Mouse (Mus musculus) liver, embryonic 12.5 days (tissue): ENCODE measurements around the gene Edc3. TPM values are rescaled to one million over a fixed set of nuclear protein-coding genes. Genes with fewer than 3 reads are reported as not detected.

Experiments used
- ATAC-seq: fragments of 200-750 bp; cut with Nextera tagmentation; 2 replicates; pipeline ENCODE4 v1.8.0; 2017; ENCODE audit warnings: moderate number of reproducible peaks, mild to moderate bottlenecking, moderate library complexity
- H3K27ac ChIP-seq: fragments of 300-500 bp; sonication (generic); 2 replicates; pipeline ENCODE4 v1.5.1; 2016; ENCODE audit warnings: mild to moderate bottlenecking
- H3K27me3 ChIP-seq: fragments of 300-500 bp; sonication (generic); replicated peaks from 2 replicates; pipeline ENCODE4 v1.6.1; 2016; ENCODE audit warnings: mild to moderate bottlenecking, moderate library complexity
- H3K36me3 ChIP-seq: fragments of 300-500 bp; sonication (generic); 2 replicates; pipeline ENCODE4 v1.6.1; 2016; ENCODE audit warnings: mild to moderate bottlenecking, moderate library complexity
- H3K4me1 ChIP-seq: fragments of 300-500 bp; sonication (generic); 2 replicates; pipeline ENCODE4 v1.6.1; 2016
- H3K4me2 ChIP-seq: fragments of 300-500 bp; sonication (generic); 2 replicates; pipeline ENCODE4 v1.6.1; 2016; ENCODE audit warnings: mild to moderate bottlenecking, moderate library complexity
- H3K4me3 ChIP-seq: fragments of 300-500 bp; sonication (generic); 2 replicates; pipeline ENCODE4 v1.5.1; 2016; ENCODE audit warnings: mild to moderate bottlenecking, moderate library complexity
- H3K9ac ChIP-seq: fragments of 300-500 bp; sonication (generic); 2 replicates; pipeline ENCODE4 v1.6.1; 2016; ENCODE audit warnings: mild to moderate bottlenecking, moderate library complexity
- H3K9me3 ChIP-seq: fragments of 300-500 bp; sonication (generic); replicated peaks from 2 replicates; pipeline ENCODE4 v1.6.1; 2016; ENCODE audit warnings: mild to moderate bottlenecking, moderate library complexity
- WGBS: fragments of 180-500 bp; shearing (Covaris S2); methylation state at CpG from one replicate; pipeline ENCODE4 v1.1.7; 2016; ENCODE audit not compliant: insufficient replicate concordance; 5-methylcytosine and 5-hydroxymethylcytosine counted together
- polyA plus RNA-seq: library from polyadenylated mRNA; unstranded; fragments of >200 nt; fragmentation: Nextera tagmentation; extraction: Ambion mirVana; gene quantifications from 2 replicates; pipeline ENCODE4 v1.2.1, GENCODE M21; 2016

The Edc3 gene
- polyA plus RNA-seq = 21.2 and 22.2 TPM in 2 replicates

DNA sequence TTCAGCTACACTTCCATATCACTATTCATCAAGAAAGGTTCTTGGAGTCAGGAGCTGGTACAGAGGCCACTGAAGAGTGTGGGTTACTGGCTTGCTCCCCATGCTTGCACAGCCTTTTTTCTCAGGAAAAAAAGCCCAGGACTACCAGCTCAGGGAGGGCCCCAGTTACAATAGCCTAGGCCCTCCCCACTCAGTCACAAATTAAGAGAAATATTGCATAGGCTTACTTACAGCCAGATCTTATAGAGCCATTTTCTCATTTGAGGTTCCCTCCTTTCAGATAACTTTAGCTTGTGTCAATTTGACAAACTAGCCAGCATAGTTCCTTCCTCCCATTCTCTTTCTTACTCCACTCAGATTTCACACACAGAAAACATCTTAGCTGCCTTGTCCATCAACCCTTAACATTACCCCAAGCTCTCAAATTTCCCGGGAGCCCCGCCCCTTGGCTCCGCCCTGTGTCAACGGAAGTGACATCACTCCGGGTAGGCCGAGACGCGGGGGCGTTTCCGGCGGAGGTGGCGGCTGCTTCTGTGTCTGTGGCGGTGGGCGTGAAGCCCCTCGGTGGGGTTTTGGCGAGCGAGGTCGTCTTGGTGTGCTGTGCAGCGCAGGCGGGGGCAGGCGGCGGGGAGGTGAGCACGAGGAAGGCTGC lies at the start of gene Edc3:
Gene Edc3 (plus strand): TSS at position 473 of the 652 bp plus-strand sequence.
- peak within 1 kb of the TSS; percentile 87 for H3K4me2 ChIP-seq
- WGBS = under 1% methylated on average over 23 of the region's 23 CpGs
- H3K9ac ChIP-seq = peak within 1 kb of the TSS; percentile 88
- H3K4me3 ChIP-seq = peak within 1 kb of the TSS; percentile 97
- peak within 1 kb of the TSS; percentile 89 for H3K27ac ChIP-seq
- H3K36me3 ChIP-seq = peaks cover 22% of the 10 kb centered on the region
- H3K9me3 ChIP-seq = peaks cover 6% of the 10 kb centered on the region
- H3K4me1 ChIP-seq = peaks cover 29% of the 10 kb centered on the region
- peak; percentile 88 for ATAC-seq
- peaks cover 2% of the 10 kb centered on the region; the same call in 1 of the 2 replicates for H3K27me3 ChIP-seq

GRCm38 (mm10) chr9:57658970-57659369 lies 49.4 kb upstream of the Edc3 start:
- H3K36me3 ChIP-seq = no peaks in the 10 kb centered on the region
- no peak for ATAC-seq
- no peak overlapping the region for H3K27ac ChIP-seq
- no peak overlapping the region for H3K4me2 ChIP-seq
- H3K9me3 ChIP-seq = no peaks in the 10 kb centered on the region
- 71% methylated on average over 4 of the region's 4 CpGs for WGBS
- H3K4me1 ChIP-seq = peaks cover 33% of the 10 kb centered on the region
- no peak overlapping the region for H3K9ac ChIP-seq
- no peak overlapping the region for H3K4me3 ChIP-seq
- no peaks in the 10 kb centered on the region for H3K27me3 ChIP-seq

GRCm38 (mm10) chr9:57659774-57660173 lies 48.6 kb upstream of the Edc3 start:
- H3K36me3 ChIP-seq = no peaks in the 10 kb centered on the region
- 0 out of 2 replicates have a peak overlapping the region, but pooled peaks have one; percentile 29 for H3K4me2 ChIP-seq
- ATAC-seq = peak; percentile 66
- H3K9me3 ChIP-seq = no peaks in the 10 kb centered on the region
- H3K4me1 ChIP-seq = peaks cover 33% of the 10 kb centered on the region
- H3K4me3 ChIP-seq = no peak overlapping the region
- H3K9ac ChIP-seq = no peak overlapping the region
- H3K27ac ChIP-seq = 0 out of 2 replicates have a peak overlapping the region, but pooled peaks have one; percentile 65
- 22% methylated on average over 4 of the region's 4 CpGs for WGBS
- H3K27me3 ChIP-seq = no peaks in the 10 kb centered on the region

- no peaks in the 10 kb centered on the region for H3K36me3 ChIP-seq
- H3K4me1 ChIP-seq = peaks cover 28% of the 10 kb centered on the region
- H3K4me2 ChIP-seq = peak overlapping the region; percentile 29
- 27% methylated on average over 6 of the region's 6 CpGs for WGBS
- peak; percentile 83 for ATAC-seq
- H3K9me3 ChIP-seq = no peaks in the 10 kb centered on the region
- no peaks in the 10 kb centered on the region for H3K27me3 ChIP-seq
- H3K9ac ChIP-seq = peak overlapping the region; percentile 12; the same call in 1 of the 2 replicates
- no peak overlapping the region for H3K4me3 ChIP-seq
- peak overlapping the region; percentile 65 for H3K27ac ChIP-seq
Observed at GRCm38 (mm10) chr9:57660501-57660900, 47.8 kb upstream of the Edc3 start.

GRCm38 (mm10) chr9:57661552-57661951 lies 46.8 kb upstream of the Edc3 start:
- Histone ChIP-seq H3K27ac (no peak overlapping the region), H3K4me1 (peaks cover 20% of the 10 kb centered on the region), H3K27me3 (0 out of 2 replicates have a peak, but pooled peaks cover 1% of the 10 kb centered on the region), H3K9me3 (no peaks in the 10 kb centered on the region), H3K4me3 (no peak overlapping the region), H3K4me2 (no peak overlapping the region), H3K36me3 (no peaks in the 10 kb centered on the region), H3K9ac (no peak overlapping the region)
- 40% methylated on average over 3 of the region's 3 CpGs for WGBS
- no peak for ATAC-seq

GRCm38 (mm10) chr9:57664616-57665015 lies 43.7 kb upstream of the Edc3 start:
- WGBS = 57% methylated on average over 7 of the region's 7 CpGs
- Histone ChIP-seq H3K36me3 (no peaks in the 10 kb centered on the region), H3K9me3 (no peaks in the 10 kb centered on the region), H3K27ac (no peak overlapping the region), H3K4me1 (peaks cover 30% of the 10 kb centered on the region), H3K4me2 (no peak overlapping the region), H3K4me3 (no peak overlapping the region), H3K27me3 (0 out of 2 replicates have a peak, but pooled peaks cover 5% of the 10 kb centered on the region), H3K9ac (no peak overlapping the region)
- ATAC-seq = no peak

DNA sequence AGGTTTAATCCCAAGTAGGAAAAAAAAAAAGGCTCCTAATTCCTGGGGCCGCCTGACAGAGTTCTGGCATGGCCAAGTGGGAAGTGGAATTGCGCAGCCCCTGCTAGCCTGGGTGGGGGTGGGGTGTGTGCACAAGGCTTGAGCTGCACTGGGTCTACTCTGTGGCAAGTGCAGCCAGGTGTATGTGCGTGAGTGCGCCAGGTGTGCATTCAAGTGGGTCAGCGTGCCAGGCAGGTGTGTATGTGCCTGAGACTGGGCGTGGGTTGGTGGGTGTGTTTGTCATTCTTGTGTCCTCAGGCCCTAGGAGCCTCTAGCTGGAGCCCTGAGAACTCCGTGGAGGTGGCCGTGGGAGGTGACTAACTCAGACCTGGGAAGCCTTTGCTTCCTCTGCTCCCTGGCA lies 41.8 kb upstream of the Edc3 start:
- 73% methylated on average over 8 of the region's 8 CpGs for WGBS
- Histone ChIP-seq H3K27me3 (0 out of 2 replicates have a peak, but pooled peaks cover 5% of the 10 kb centered on the region), H3K9me3 (no peaks in the 10 kb centered on the region), H3K4me2 (no peak overlapping the region), H3K4me1 (peaks cover 12% of the 10 kb centered on the region), H3K4me3 (no peak overlapping the region), H3K27ac (no peak overlapping the region), H3K36me3 (no peaks in the 10 kb centered on the region), H3K9ac (no peak overlapping the region)
- ATAC-seq = no peak

DNA sequence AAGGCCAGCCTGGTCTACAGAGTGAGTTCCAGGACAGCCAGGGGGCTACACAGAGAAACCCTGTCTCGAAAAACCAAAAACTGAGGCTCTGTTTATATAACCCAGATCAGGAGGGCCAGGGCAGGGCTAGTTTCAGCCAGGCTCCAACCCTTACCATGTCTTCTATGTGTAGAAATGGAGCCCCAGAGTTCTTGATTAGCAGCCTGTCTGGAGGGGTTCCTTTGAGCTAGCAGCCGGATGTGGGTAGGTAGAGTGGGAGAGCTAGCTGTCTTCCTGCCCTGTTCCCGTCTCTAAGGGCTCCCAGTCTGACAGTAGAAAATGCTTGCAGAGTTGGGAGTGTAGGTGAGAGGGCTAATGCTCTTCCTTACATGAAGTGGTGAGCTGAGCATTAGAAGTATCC lies 41.2 kb upstream of the Edc3 start:
- Histone ChIP-seq H3K27me3 (0 out of 2 replicates have a peak, but pooled peaks cover 5% of the 10 kb centered on the region), H3K9ac (no peak overlapping the region), H3K4me2 (no peak overlapping the region), H3K4me1 (peaks cover 10% of the 10 kb centered on the region), H3K4me3 (no peak overlapping the region), H3K27ac (no peak overlapping the region), H3K9me3 (no peaks in the 10 kb centered on the region), H3K36me3 (no peaks in the 10 kb centered on the region)
- WGBS = 42% methylated on average over 3 of the region's 3 CpGs
- no peak for ATAC-seq

DNA sequence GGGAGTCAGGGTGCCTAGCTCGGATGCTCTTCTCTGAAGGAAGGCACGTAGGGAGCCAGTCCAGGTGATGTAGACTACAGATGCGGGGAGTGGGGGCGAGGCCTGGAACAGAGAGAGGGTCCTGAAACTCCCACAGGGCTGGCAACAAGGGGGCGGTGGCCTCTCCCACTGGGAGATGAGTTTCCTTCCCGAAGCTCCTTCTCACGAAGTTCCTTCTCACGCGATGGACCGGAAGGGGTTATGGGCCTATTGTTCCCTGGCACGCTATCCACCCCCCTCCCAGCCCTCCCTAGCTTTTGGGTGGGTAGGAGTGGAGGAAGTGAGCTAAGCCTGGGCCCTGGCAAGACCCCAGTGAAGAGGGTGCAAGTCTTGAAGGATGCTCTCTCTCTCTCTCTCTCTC lies 40.5 kb upstream of the Edc3 start:
- H3K27ac ChIP-seq = no peak overlapping the region
- no peak overlapping the region for H3K4me3 ChIP-seq
- 57% methylated on average over 11 of the region's 11 CpGs for WGBS
- H3K9ac ChIP-seq = no peak overlapping the region
- H3K9me3 ChIP-seq = no peaks in the 10 kb centered on the region
- H3K36me3 ChIP-seq = no peaks in the 10 kb centered on the region
- H3K27me3 ChIP-seq = 0 out of 2 replicates have a peak, but pooled peaks cover 5% of the 10 kb centered on the region
- no peak overlapping the region for H3K4me2 ChIP-seq
- peaks cover 10% of the 10 kb centered on the region for H3K4me1 ChIP-seq
- ATAC-seq = no peak

GRCm38 (mm10) chr9:57668277-57668676 lies 40.1 kb upstream of the Edc3 start:
- no peak overlapping the region for H3K9ac ChIP-seq
- H3K4me2 ChIP-seq = no peak overlapping the region
- WGBS = 32% methylated on average over 1 of the region's 1 CpGs
- no peak overlapping the region for H3K27ac ChIP-seq
- peaks cover 10% of the 10 kb centered on the region for H3K4me1 ChIP-seq
- no peaks in the 10 kb centered on the region for H3K36me3 ChIP-seq
- H3K4me3 ChIP-seq = no peak overlapping the region
- H3K9me3 ChIP-seq = no peaks in the 10 kb centered on the region
- no peak for ATAC-seq
- 0 out of 2 replicates have a peak, but pooled peaks cover 5% of the 10 kb centered on the region for H3K27me3 ChIP-seq

- Histone ChIP-seq H3K27ac (no peak overlapping the region), H3K4me1 (peaks cover 10% of the 10 kb centered on the region), H3K36me3 (no peaks in the 10 kb centered on the region), H3K9ac (no peak overlapping the region), H3K4me3 (no peak overlapping the region), H3K9me3 (no peaks in the 10 kb centered on the region), H3K4me2 (no peak overlapping the region), H3K27me3 (0 out of 2 replicates have a peak, but pooled peaks cover 5% of the 10 kb centered on the region)
- 60% methylated on average over 3 of the region's 3 CpGs for WGBS
- ATAC-seq = no peak
Observed at GRCm38 (mm10) chr9:57669566-57669965, 38.8 kb upstream of the Edc3 start.

GRCm38 (mm10) chr9:57671037-57671436 lies 37.3 kb upstream of the Edc3 start:
- Histone ChIP-seq H3K27ac (no peak overlapping the region; the same call in 1 of the 2 replicates), H3K36me3 (no peaks in the 10 kb centered on the region)
- ATAC-seq = no peak

More at GRCm38 (mm10) chr9:57671037-57671436, 37.3 kb upstream of the Edc3 start:
- Histone ChIP-seq H3K4me3 (no peak overlapping the region), H3K4me1 (peaks cover 10% of the 10 kb centered on the region), H3K27me3 (0 out of 2 replicates have a peak, but pooled peaks cover 5% of the 10 kb centered on the region), H3K9me3 (no peaks in the 10 kb centered on the region), H3K9ac (no peak overlapping the region), H3K4me2 (no peak overlapping the region)
- 75% methylated on average over 4 of the region's 4 CpGs for WGBS
